Mouse (Mus musculus): ENCODE data around the gene Apoa2. TPM values are rescaled to one million over a fixed set of nuclear protein-coding genes. Genes with fewer than 3 reads are reported as not detected.

The Apoa2 gene
- polyA plus RNA-seq, 1 experiment from 2014 or later, result 2.3 TPM

DNA sequence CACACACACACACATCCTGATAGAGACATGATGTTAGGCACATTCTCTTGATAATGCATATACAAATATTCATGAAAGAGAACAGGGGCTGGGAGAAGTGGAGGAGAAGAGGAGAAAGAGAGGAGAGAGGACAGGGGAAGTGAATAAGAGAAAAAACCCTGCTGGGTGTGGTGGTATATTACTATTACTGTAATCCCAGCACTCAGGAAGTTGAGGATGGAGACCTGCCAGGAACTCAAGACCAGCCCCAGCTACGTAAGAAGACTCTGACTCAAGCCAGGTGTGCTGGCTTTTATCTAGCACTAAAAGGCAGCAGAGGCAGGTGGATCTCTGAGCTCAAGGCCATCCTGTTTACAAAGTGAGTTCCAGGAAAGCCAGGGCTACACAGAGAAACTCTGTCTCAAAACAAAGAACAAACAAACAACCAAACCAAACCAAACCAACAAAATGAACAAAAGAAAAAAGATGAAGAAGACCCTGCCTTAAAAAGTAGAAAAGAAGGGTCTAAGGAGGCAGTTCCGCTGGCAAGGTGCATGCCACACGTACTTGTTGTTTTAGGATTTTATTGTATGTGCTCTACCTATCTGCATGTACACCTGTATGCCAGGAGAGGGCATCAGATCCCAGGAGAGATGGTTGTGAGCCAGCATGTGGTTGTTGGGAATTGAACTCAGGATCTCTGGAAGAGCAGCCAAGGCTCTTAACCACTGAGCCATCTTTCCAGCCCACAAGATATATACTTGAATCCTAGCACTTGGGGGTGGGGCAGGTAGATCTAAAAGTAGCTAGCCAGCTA, 39.0 kb downstream of the Apoa2 start:
- Histone ChIP-seq H3K4me1 (replicated peaks; ENCODE audit: control insufficient read depth, insufficient read depth, low read length) (peaks cover 14% of the 10 kb centered on the region), H3K4me3 (replicated peaks; ENCODE audit: low read length) (no peak overlapping the region), H3K36me3 (ENCODE audit: control insufficient read depth, insufficient read depth) (no peaks in the 10 kb centered on the region), H3K4me2 (ENCODE audit: low read length) (peak overlapping the region; percentile 54), H3K27me3 (replicated peaks; ENCODE audit: control insufficient read depth, insufficient read depth, low read length) (no peaks in the 10 kb centered on the region), H3K9ac (replicated peaks; ENCODE audit: low read depth, low read length) (no peak overlapping the region; the same call in 1 of the 2 replicates), H3K27ac (ENCODE audit: low read length) (peak overlapping the region; percentile 94), H3K9me3 (ENCODE audit: control insufficient read depth, low read length) (no peaks in the 10 kb centered on the region)
- ATAC-seq, result no peak
- WGBS, result 74% methylated on average over 3 of the region's 3 CpGs

DNA sequence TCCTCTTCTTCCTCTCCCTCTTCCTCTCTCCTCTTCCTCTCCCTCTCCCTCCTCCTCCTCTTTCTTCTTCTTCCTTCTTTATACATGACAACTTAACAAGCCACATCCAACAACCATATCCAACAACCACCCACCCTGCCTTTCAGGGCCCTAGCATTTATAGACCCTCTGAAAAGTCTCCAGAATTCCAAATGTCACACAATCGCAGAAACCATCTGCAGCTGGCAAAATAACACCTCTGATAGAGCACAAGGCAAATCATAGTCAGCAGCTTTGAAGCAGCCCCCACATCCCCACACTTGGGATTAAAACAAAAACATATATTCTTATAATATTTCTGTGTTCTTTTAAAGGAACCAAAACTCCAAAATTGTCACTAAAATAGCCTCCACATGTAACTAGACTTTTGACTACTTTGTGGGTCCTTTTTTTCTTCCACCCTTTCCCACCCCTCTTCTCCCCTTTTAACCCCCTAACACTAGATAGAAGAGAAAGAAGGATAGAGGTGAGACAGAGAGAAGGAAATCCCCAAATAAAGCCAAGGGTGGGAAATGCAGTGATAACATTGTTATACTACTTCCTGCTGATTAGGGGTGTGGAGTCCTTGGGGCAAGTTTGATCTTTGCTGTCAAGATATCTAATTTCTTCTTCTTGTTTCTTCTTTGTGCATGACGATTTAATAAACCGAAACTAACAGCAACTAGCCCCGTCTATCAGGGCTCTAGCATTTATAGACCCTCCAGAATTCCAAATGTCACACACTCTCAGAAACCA, 41.3 kb downstream of the Apoa2 start:
- Histone ChIP-seq H3K9me3 (ENCODE audit: control insufficient read depth, low read length) (no peaks in the 10 kb centered on the region), H3K4me2 (ENCODE audit: low read length) (no peak overlapping the region), H3K4me3 (replicated peaks; ENCODE audit: low read length) (no peak overlapping the region), H3K4me1 (replicated peaks; ENCODE audit: control insufficient read depth, insufficient read depth, low read length) (peaks cover 25% of the 10 kb centered on the region), H3K27ac (ENCODE audit: low read length) (no peak overlapping the region), H3K9ac (replicated peaks; ENCODE audit: low read depth, low read length) (no peak overlapping the region), H3K36me3 (ENCODE audit: control insufficient read depth, insufficient read depth) (no peaks in the 10 kb centered on the region), H3K27me3 (replicated peaks; ENCODE audit: control insufficient read depth, insufficient read depth, low read length) (no peaks in the 10 kb centered on the region)
- WGBS, result 72% methylated on average over 4 of the region's 4 CpGs
- no peak for ATAC-seq

DNA sequence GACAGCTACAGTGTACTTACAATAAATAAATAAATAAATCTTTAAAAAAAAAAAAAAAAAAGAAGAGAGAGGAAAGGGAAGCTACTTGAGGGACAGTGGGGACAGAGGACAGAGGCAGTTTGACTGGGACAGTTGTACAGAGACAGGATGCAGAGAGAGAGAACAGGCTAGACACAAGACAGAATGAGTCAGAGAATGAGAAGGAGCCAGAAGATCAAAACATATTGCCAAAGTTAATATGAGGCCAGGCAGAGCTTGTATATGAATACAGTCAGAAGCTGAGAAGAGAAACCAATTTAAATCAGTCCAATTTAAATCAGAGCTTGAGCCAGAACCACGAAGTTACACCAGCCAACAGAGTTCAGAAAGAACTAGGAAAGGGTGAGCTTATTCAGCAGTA, 43.5 kb downstream of the Apoa2 start:
- Histone ChIP-seq H3K27me3 (replicated peaks; ENCODE audit: control insufficient read depth, insufficient read depth, low read length) (no peaks in the 10 kb centered on the region), H3K4me3 (replicated peaks; ENCODE audit: low read length) (no peak overlapping the region), H3K27ac (ENCODE audit: low read length) (no peak overlapping the region), H3K4me1 (replicated peaks; ENCODE audit: control insufficient read depth, insufficient read depth, low read length) (peaks cover 27% of the 10 kb centered on the region), H3K9ac (replicated peaks; ENCODE audit: low read depth, low read length) (no peak overlapping the region), H3K9me3 (ENCODE audit: control insufficient read depth, low read length) (no peaks in the 10 kb centered on the region), H3K4me2 (ENCODE audit: low read length) (no peak overlapping the region), H3K36me3 (ENCODE audit: control insufficient read depth, insufficient read depth) (peaks cover 7% of the 10 kb centered on the region)
- ATAC-seq, result no peak
- 53% methylated on average over 1 of the region's 1 CpGs for WGBS

DNA sequence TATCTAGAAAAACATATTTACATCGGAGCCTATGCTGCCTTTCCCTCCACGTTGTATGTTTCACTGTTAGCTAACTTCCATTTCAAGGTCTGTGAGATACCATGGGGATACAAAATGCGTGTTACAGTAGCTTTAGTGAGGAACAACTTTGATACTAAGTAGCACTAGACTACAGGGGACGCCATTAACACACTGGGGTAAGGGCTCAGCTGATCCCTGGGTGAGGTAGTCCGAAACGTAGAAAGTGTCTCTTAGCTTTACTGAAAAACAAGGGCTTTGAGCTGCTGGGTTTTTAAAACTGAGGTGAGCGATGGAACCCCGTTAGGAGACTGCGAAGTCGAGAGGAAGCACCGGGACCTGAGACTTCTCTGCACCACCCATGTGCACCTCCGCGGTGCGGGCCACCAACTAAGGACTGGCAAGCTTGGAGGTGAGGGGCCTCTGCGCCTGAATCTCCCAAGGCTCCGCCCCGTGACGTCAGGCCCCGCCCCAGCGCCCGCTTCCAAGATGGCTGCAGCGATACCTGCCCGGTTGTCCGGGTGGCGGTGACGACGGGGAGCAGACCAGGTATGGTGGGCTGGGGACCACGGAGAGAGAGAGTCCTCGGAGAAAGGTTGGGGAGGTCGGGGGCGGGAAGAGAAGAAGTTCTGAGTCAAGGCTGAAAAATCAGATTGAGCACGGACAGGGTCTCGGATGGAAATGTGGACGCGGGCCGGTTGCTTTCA, 45.2 kb downstream of the Apoa2 start, which contains the start of gene B4galt3:
Gene B4galt3 (plus strand): TSS at position 481 of the 725 bp plus-strand sequence.
- Histone ChIP-seq H3K27me3 (replicated peaks; ENCODE audit: control insufficient read depth, insufficient read depth, low read length) (no peaks in the 10 kb centered on the region), H3K4me2 (ENCODE audit: low read length) (peak within 1 kb of the TSS; percentile 92), H3K36me3 (ENCODE audit: control insufficient read depth, insufficient read depth) (peaks cover 10% of the 10 kb centered on the region), H3K9me3 (ENCODE audit: control insufficient read depth, low read length) (no peaks in the 10 kb centered on the region), H3K9ac (replicated peaks; ENCODE audit: low read depth, low read length) (peak within 1 kb of the TSS; percentile 73), H3K27ac (ENCODE audit: low read length) (peak within 1 kb of the TSS; percentile 14), H3K4me1 (replicated peaks; ENCODE audit: control insufficient read depth, insufficient read depth, low read length) (peaks cover 22% of the 10 kb centered on the region), H3K4me3 (replicated peaks; ENCODE audit: low read length) (peak within 1 kb of the TSS; percentile 61)
- ATAC-seq, result peak; percentile 96
- WGBS, result 3% methylated on average over 36 of the region's 36 CpGs

GRCm38 (mm10) chr1:171270573-171270900, 45.7 kb downstream of the Apoa2 start:
- peak; percentile 66 for ATAC-seq
- Histone ChIP-seq H3K4me2 (ENCODE audit: low read length) (peak overlapping the region; percentile 92), H3K4me3 (replicated peaks; ENCODE audit: low read length) (peak overlapping the region; percentile 61), H3K9ac (replicated peaks; ENCODE audit: low read depth, low read length) (peak overlapping the region; percentile 73), H3K27ac (ENCODE audit: low read length) (no peak overlapping the region), H3K27me3 (replicated peaks; ENCODE audit: control insufficient read depth, insufficient read depth, low read length) (no peaks in the 10 kb centered on the region), H3K36me3 (ENCODE audit: control insufficient read depth, insufficient read depth) (peaks cover 12% of the 10 kb centered on the region), H3K4me1 (replicated peaks; ENCODE audit: control insufficient read depth, insufficient read depth, low read length) (peaks cover 22% of the 10 kb centered on the region), H3K9me3 (ENCODE audit: control insufficient read depth, low read length) (no peaks in the 10 kb centered on the region)
- WGBS, result under 1% methylated on average over 19 of the region's 19 CpGs

DNA sequence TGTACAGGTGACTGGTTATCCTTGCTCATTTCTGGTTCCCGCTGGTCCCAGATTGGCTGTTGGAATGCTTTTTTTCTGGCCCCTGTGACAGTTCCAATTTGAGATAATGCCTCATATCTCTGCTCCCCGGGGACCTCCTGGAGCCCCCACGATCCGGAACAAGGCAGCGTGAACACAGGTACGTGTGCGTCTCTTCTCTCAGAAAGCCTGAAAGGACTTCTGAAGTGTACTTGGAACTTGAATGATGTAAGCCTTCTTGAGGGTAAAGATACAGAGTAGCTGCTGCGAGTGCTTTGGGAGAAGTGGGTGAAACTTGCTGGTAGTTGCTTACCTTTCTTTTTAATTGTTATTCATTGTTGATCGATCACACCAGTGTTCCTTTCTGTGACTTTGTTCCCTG, 46.3 kb downstream of the Apoa2 start:
- Histone ChIP-seq H3K27me3 (replicated peaks; ENCODE audit: control insufficient read depth, insufficient read depth, low read length) (no peaks in the 10 kb centered on the region), H3K9me3 (ENCODE audit: control insufficient read depth, low read length) (no peaks in the 10 kb centered on the region), H3K4me2 (ENCODE audit: low read length) (peak overlapping the region; percentile 92), H3K4me1 (replicated peaks; ENCODE audit: control insufficient read depth, insufficient read depth, low read length) (peaks cover 22% of the 10 kb centered on the region), H3K27ac (ENCODE audit: low read length) (no peak overlapping the region), H3K9ac (replicated peaks; ENCODE audit: low read depth, low read length) (peak overlapping the region; percentile 73; the same call in 1 of the 2 replicates), H3K36me3 (ENCODE audit: control insufficient read depth, insufficient read depth) (peaks cover 17% of the 10 kb centered on the region), H3K4me3 (replicated peaks; ENCODE audit: low read length) (peak overlapping the region; percentile 61)
- WGBS, result 58% methylated on average over 9 of the region's 9 CpGs
- no peak for ATAC-seq

- Histone ChIP-seq H3K27me3 (replicated peaks; ENCODE audit: control insufficient read depth, insufficient read depth, low read length) (no peaks in the 10 kb centered on the region), H3K27ac (ENCODE audit: low read length) (no peak overlapping the region), H3K4me1 (replicated peaks; ENCODE audit: control insufficient read depth, insufficient read depth, low read length) (peaks cover 22% of the 10 kb centered on the region), H3K9me3 (ENCODE audit: control insufficient read depth, low read length) (no peaks in the 10 kb centered on the region), H3K4me2 (ENCODE audit: low read length) (peak overlapping the region; percentile 92), H3K4me3 (replicated peaks; ENCODE audit: low read length) (no peak overlapping the region), H3K9ac (replicated peaks; ENCODE audit: low read depth, low read length) (no peak overlapping the region), H3K36me3 (ENCODE audit: control insufficient read depth, insufficient read depth) (peaks cover 22% of the 10 kb centered on the region)
- 77% methylated on average over 10 of the region's 10 CpGs for WGBS
- ATAC-seq, result no peak
Measured at GRCm38 (mm10) chr1:171271622-171272021, 46.8 kb downstream of the Apoa2 start.

- WGBS, result 94% methylated on average over 3 of the region's 3 CpGs
- H3K4me2 ChIP-seq (ENCODE audit: low read length), result no peak overlapping the region
- H3K4me3 ChIP-seq (replicated peaks; ENCODE audit: low read length), result no peak overlapping the region
- H3K9ac ChIP-seq (replicated peaks; ENCODE audit: low read depth, low read length), result no peak overlapping the region
- H3K36me3 ChIP-seq (ENCODE audit: control insufficient read depth, insufficient read depth), result peaks cover 26% of the 10 kb centered on the region
- H3K9me3 ChIP-seq (ENCODE audit: control insufficient read depth, low read length), result no peaks in the 10 kb centered on the region
- no peak for ATAC-seq
- peaks cover 22% of the 10 kb centered on the region for H3K4me1 ChIP-seq (replicated peaks; ENCODE audit: control insufficient read depth, insufficient read depth, low read length)
- H3K27me3 ChIP-seq (replicated peaks; ENCODE audit: control insufficient read depth, insufficient read depth, low read length), result no peaks in the 10 kb centered on the region
- H3K27ac ChIP-seq (ENCODE audit: low read length), result no peak overlapping the region
Measured at GRCm38 (mm10) chr1:171272086-171272485, 47.2 kb downstream of the Apoa2 start.

GRCm38 (mm10) chr1:171274171-171274570, 49.3 kb downstream of the Apoa2 start:
- 90% methylated on average over 12 of the region's 12 CpGs for WGBS
- Histone ChIP-seq H3K4me1 (replicated peaks; ENCODE audit: control insufficient read depth, insufficient read depth, low read length) (peaks cover 22% of the 10 kb centered on the region), H3K4me2 (ENCODE audit: low read length) (no peak overlapping the region), H3K4me3 (replicated peaks; ENCODE audit: low read length) (no peak overlapping the region), H3K9me3 (ENCODE audit: control insufficient read depth, low read length) (no peaks in the 10 kb centered on the region), H3K36me3 (ENCODE audit: control insufficient read depth, insufficient read depth) (peaks cover 26% of the 10 kb centered on the region), H3K9ac (replicated peaks; ENCODE audit: low read depth, low read length) (no peak overlapping the region), H3K27ac (ENCODE audit: low read length) (no peak overlapping the region), H3K27me3 (replicated peaks; ENCODE audit: control insufficient read depth, insufficient read depth, low read length) (no peaks in the 10 kb centered on the region)
- ATAC-seq, result no peak

Data from forebrain, embryonic 16.5 days (tissue).